Mouse (Mus musculus) forebrain, embryonic 12.5 days (tissue): ENCODE measurements at regions not wholly inside any gene's neighbourhood (a gene's known extent, or its start where the extent isn't known, plus 50 kb on each side); places are given as distances from the start of the nearest gene placed in this dataset.

Experiments used
- ATAC-seq: fragments of 200-750 bp; cut with Nextera tagmentation; 2 replicates; pipeline ENCODE4 v1.8.0; 2017; ENCODE audit warnings: moderate TSS enrichment; ENCODE audit not compliant: low FRiP score
- H3K27ac ChIP-seq: fragments of 300-500 bp; sonication (generic); 2 replicates; pipeline ENCODE4 v1.5.1; 2016; ENCODE audit warnings: mild to moderate bottlenecking
- H3K27me3 ChIP-seq: fragments of 300-500 bp; sonication (generic); 2 replicates; pipeline ENCODE4 v1.6.1; 2016; ENCODE audit warnings: mild to moderate bottlenecking
- H3K36me3 ChIP-seq: fragments of 300-500 bp; sonication (generic); replicated peaks from 2 replicates; pipeline ENCODE4 v1.6.1; 2016; ENCODE audit warnings: mild to moderate bottlenecking
- H3K4me1 ChIP-seq: fragments of 300-500 bp; sonication (generic); 2 replicates; pipeline ENCODE4 v1.6.1; 2016
- H3K4me2 ChIP-seq: fragments of 300-500 bp; sonication (generic); 2 replicates; pipeline ENCODE4 v1.6.1; 2016; ENCODE audit warnings: mild to moderate bottlenecking, moderate library complexity
- H3K4me3 ChIP-seq: fragments of 300-500 bp; sonication (generic); replicated peaks from 2 replicates; pipeline ENCODE4 v1.5.1; 2016; ENCODE audit warnings: mild to moderate bottlenecking
- H3K9ac ChIP-seq: fragments of 300-500 bp; sonication (generic); 2 replicates; pipeline ENCODE4 v1.6.1; 2016; ENCODE audit warnings: mild to moderate bottlenecking
- H3K9me3 ChIP-seq: fragments of 300-500 bp; sonication (generic); 2 replicates; pipeline ENCODE4 v1.6.1; 2016
- WGBS: fragments of 180-500 bp; shearing (Covaris S2); methylation state at CpG from one replicate; pipeline ENCODE4 v1.1.7; 2016; 5-methylcytosine and 5-hydroxymethylcytosine counted together

- Histone ChIP-seq H3K27me3 (0 out of 2 replicates have a peak, but pooled peaks cover 5% of the 10 kb centered on the region), H3K9me3 (0 out of 2 replicates have a peak, but pooled peaks cover 3% of the 10 kb centered on the region), H3K36me3 (no peaks in the 10 kb centered on the region), H3K4me1 (no peaks in the 10 kb centered on the region), H3K4me3 (no peak overlapping the region), H3K4me2 (no peak overlapping the region), H3K9ac (no peak overlapping the region), H3K27ac (no peak overlapping the region)
- no peak for ATAC-seq
- WGBS, result 79% methylated on average over 5 of the region's 5 CpGs
These were observed 181.9 kb upstream of the Gadl1 start for GRCm38 (mm10) chr9:115727361-115727760.

- 44% methylated on average over 6 of the region's 6 CpGs for WGBS
- no peaks in the 10 kb centered on the region for H3K27me3 ChIP-seq
These were observed 177.7 kb upstream of the Gadl1 start for GRCm38 (mm10) chr9:115731557-115731956.

GRCm38 (mm10) chr9:115733104-115733503 lies 176.2 kb upstream of the Gadl1 start:
- H3K27ac ChIP-seq, result no peak overlapping the region
- no peaks in the 10 kb centered on the region for H3K9me3 ChIP-seq
- no peak overlapping the region for H3K4me2 ChIP-seq
- no peak overlapping the region for H3K4me3 ChIP-seq
- ATAC-seq, result no peak
- 98% methylated on average over 4 of the region's 4 CpGs for WGBS
- H3K27me3 ChIP-seq, result no peaks in the 10 kb centered on the region
- no peaks in the 10 kb centered on the region for H3K36me3 ChIP-seq
- no peaks in the 10 kb centered on the region for H3K4me1 ChIP-seq
- H3K9ac ChIP-seq, result no peak overlapping the region

More at GRCm38 (mm10) chr9:115731557-115731956, 177.7 kb upstream of the Gadl1 start:
- Histone ChIP-seq H3K9me3 (no peaks in the 10 kb centered on the region), H3K4me3 (no peak overlapping the region), H3K4me2 (no peak overlapping the region), H3K9ac (no peak overlapping the region), H3K27ac (no peak overlapping the region), H3K4me1 (no peaks in the 10 kb centered on the region), H3K36me3 (no peaks in the 10 kb centered on the region)
- ATAC-seq, result no peak

- WGBS, result 90% methylated on average over 5 of the region's 5 CpGs
- no peak overlapping the region for H3K9ac ChIP-seq
- no peaks in the 10 kb centered on the region for H3K9me3 ChIP-seq
- no peaks in the 10 kb centered on the region for H3K27me3 ChIP-seq
- H3K4me3 ChIP-seq, result no peak overlapping the region
- ATAC-seq, result no peak
- H3K36me3 ChIP-seq, result no peaks in the 10 kb centered on the region
- no peak overlapping the region for H3K27ac ChIP-seq
- no peaks in the 10 kb centered on the region for H3K4me1 ChIP-seq
- H3K4me2 ChIP-seq, result no peak overlapping the region
These were observed 169.3 kb upstream of the Gadl1 start for GRCm38 (mm10) chr9:115739984-115740383.

- Histone ChIP-seq H3K27ac (no peak overlapping the region), H3K4me1 (no peaks in the 10 kb centered on the region), H3K9ac (no peak overlapping the region), H3K27me3 (no peaks in the 10 kb centered on the region), H3K9me3 (no peaks in the 10 kb centered on the region), H3K4me3 (no peak overlapping the region), H3K36me3 (no peaks in the 10 kb centered on the region), H3K4me2 (no peak overlapping the region)
- no peak for ATAC-seq
- WGBS, result 90% methylated on average over 9 of the region's 9 CpGs
These were observed 162.8 kb upstream of the Gadl1 start for GRCm38 (mm10) chr9:115746436-115746835.

GRCm38 (mm10) chr9:115760496-115760895 lies 148.8 kb upstream of the Gadl1 start:
- Histone ChIP-seq H3K4me2 (no peak overlapping the region), H3K9me3 (no peaks in the 10 kb centered on the region), H3K4me1 (peaks cover 4% of the 10 kb centered on the region; the same call in 1 of the 2 replicates), H3K27ac (no peak overlapping the region), H3K36me3 (no peaks in the 10 kb centered on the region), H3K27me3 (no peaks in the 10 kb centered on the region), H3K9ac (no peak overlapping the region), H3K4me3 (no peak overlapping the region)
- WGBS, result 55% methylated on average over 2 of the region's 2 CpGs
- no peak for ATAC-seq

- H3K9ac ChIP-seq, result no peak overlapping the region
- no peak for ATAC-seq
- H3K27me3 ChIP-seq, result no peaks in the 10 kb centered on the region
- H3K4me3 ChIP-seq, result no peak overlapping the region
- H3K4me2 ChIP-seq, result no peak overlapping the region
- 20% methylated on average over 5 of the region's 5 CpGs for WGBS
- H3K4me1 ChIP-seq, result peaks cover 4% of the 10 kb centered on the region; the same call in 1 of the 2 replicates
- no peaks in the 10 kb centered on the region for H3K9me3 ChIP-seq
- no peak overlapping the region for H3K27ac ChIP-seq
- H3K36me3 ChIP-seq, result no peaks in the 10 kb centered on the region
These were observed 145.1 kb upstream of the Gadl1 start for GRCm38 (mm10) chr9:115764136-115764535.

- H3K4me3 ChIP-seq, result no peak overlapping the region
- no peaks in the 10 kb centered on the region for H3K27me3 ChIP-seq
- ATAC-seq, result no peak
- H3K9me3 ChIP-seq, result no peaks in the 10 kb centered on the region
- 86% methylated on average over 6 of the region's 6 CpGs for WGBS
- no peak overlapping the region for H3K27ac ChIP-seq
- no peak overlapping the region for H3K4me2 ChIP-seq
- no peaks in the 10 kb centered on the region for H3K36me3 ChIP-seq
- H3K4me1 ChIP-seq, result no peaks in the 10 kb centered on the region; the same call in 1 of the 2 replicates
- no peak overlapping the region for H3K9ac ChIP-seq
These were observed 142.8 kb upstream of the Gadl1 start for GRCm38 (mm10) chr9:115766471-115766870.

GRCm38 (mm10) chr9:115775112-115775511 lies 134.1 kb upstream of the Gadl1 start:
- H3K4me1 ChIP-seq, result peaks cover 3% of the 10 kb centered on the region; the same call in 1 of the 2 replicates
- ATAC-seq, result no peak
- no peak overlapping the region for H3K27ac ChIP-seq
- no peaks in the 10 kb centered on the region for H3K9me3 ChIP-seq
- H3K4me2 ChIP-seq, result no peak overlapping the region
- no peak overlapping the region for H3K4me3 ChIP-seq
- 71% methylated on average over 8 of the region's 8 CpGs for WGBS
- no peak overlapping the region for H3K9ac ChIP-seq
- H3K36me3 ChIP-seq, result no peaks in the 10 kb centered on the region
- peaks cover 3% of the 10 kb centered on the region; the same call in 1 of the 2 replicates for H3K27me3 ChIP-seq

- H3K4me1 ChIP-seq, result peaks cover 3% of the 10 kb centered on the region; the same call in 1 of the 2 replicates
- H3K9ac ChIP-seq, result no peak overlapping the region
- H3K27me3 ChIP-seq, result peaks cover 3% of the 10 kb centered on the region; the same call in 1 of the 2 replicates
- 76% methylated on average over 7 of the region's 7 CpGs for WGBS
- H3K27ac ChIP-seq, result no peak overlapping the region
- H3K4me2 ChIP-seq, result no peak overlapping the region
- H3K9me3 ChIP-seq, result no peaks in the 10 kb centered on the region
- no peak overlapping the region for H3K4me3 ChIP-seq
- no peaks in the 10 kb centered on the region for H3K36me3 ChIP-seq
- no peak for ATAC-seq
These were observed 133.4 kb upstream of the Gadl1 start for GRCm38 (mm10) chr9:115775858-115776257.

GRCm38 (mm10) chr9:115777097-115777864 lies 132.0 kb upstream of the Gadl1 start:
- Histone ChIP-seq H3K9me3 (no peaks in the 10 kb centered on the region), H3K36me3 (no peaks in the 10 kb centered on the region), H3K4me1 (peaks cover 3% of the 10 kb centered on the region; the same call in 1 of the 2 replicates), H3K27me3 (peaks cover 3% of the 10 kb centered on the region; the same call in 1 of the 2 replicates), H3K27ac (no peak overlapping the region), H3K9ac (no peak overlapping the region), H3K4me2 (no peak overlapping the region), H3K4me3 (no peak overlapping the region)
- 90% methylated on average over 9 of the region's 9 CpGs for WGBS
- no peak for ATAC-seq

GRCm38 (mm10) chr9:115778862-115779261 lies 130.4 kb upstream of the Gadl1 start:
- H3K9me3 ChIP-seq, result no peaks in the 10 kb centered on the region
- peaks cover 3% of the 10 kb centered on the region; the same call in 1 of the 2 replicates for H3K27me3 ChIP-seq
- no peak overlapping the region for H3K27ac ChIP-seq
- no peaks in the 10 kb centered on the region for H3K36me3 ChIP-seq
- H3K4me3 ChIP-seq, result no peak overlapping the region
- H3K4me2 ChIP-seq, result no peak overlapping the region
- H3K9ac ChIP-seq, result no peak overlapping the region
- WGBS, result 90% methylated on average over 5 of the region's 5 CpGs
- peaks cover 3% of the 10 kb centered on the region; the same call in 1 of the 2 replicates for H3K4me1 ChIP-seq
- no peak for ATAC-seq

- Histone ChIP-seq H3K4me2 (no peak overlapping the region), H3K4me1 (peaks cover 5% of the 10 kb centered on the region; the same call in 1 of the 2 replicates), H3K9ac (no peak overlapping the region), H3K27me3 (no peaks in the 10 kb centered on the region), H3K36me3 (no peaks in the 10 kb centered on the region), H3K27ac (no peak overlapping the region), H3K9me3 (no peaks in the 10 kb centered on the region), H3K4me3 (no peak overlapping the region)
- no peak for ATAC-seq
- 86% methylated on average over 3 of the region's 3 CpGs for WGBS
These were observed 109.9 kb upstream of the Gadl1 start for GRCm38 (mm10) chr9:115799330-115799729.
